Mouse (Mus musculus): ENCODE results near the gene Gm5941. TPM values are rescaled to one million over a fixed set of nuclear protein-coding genes. Genes with fewer than 3 reads are reported as not detected.
"Not testable (repeated sequence)": the region's sequence is repeated elsewhere in the genome, so short reads cannot be mapped to it uniquely, and the experiment has no call there.

The Gm5941 gene
- total RNA-seq (2021), result not detected
- long read RNA-seq, experiment 1, result 0 reads
- long read RNA-seq, experiment 2, result 0 reads

- DNase-seq (ENCODE audit: low spot score in 2 of 2), result not testable (repeated sequence)
These were observed at the start of gene Gm5941 for GRCm38 (mm10) chrX:92489649-92490048. Gene Gm5941 (plus strand): TSS chrX:92489949.

DNA sequence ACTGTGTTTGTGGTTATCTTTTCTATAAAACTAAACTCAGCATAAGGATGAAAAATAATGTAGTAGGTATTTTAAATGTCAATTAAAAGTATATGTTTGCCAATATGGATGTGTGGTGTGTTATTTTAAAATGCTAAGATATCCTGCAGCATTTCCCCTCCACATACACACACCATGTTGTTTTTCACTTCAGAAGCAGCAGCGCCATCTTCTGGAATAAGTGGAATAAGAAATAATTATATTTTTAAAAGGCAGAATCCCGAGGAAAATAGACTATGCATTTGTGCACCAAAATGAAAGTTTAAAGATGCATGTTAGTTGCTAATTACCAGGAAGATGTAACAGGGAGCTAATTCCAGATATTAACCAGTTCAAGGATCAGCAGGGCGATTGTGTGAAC, 29.3 kb upstream of the Gm5941 start:
- DNase-seq (ENCODE audit: low spot score in 2 of 2), result no peak

GRCm38 (mm10) chrX:92464773-92465172, 25.0 kb upstream of the Gm5941 start:
- DNase-seq (ENCODE audit: low spot score in 2 of 2), result no peak

GRCm38 (mm10) chrX:92498254-92498653, 8.5 kb downstream of the Gm5941 start:
- DNase-seq (ENCODE audit: low spot score in 2 of 2), result no peak

DNA sequence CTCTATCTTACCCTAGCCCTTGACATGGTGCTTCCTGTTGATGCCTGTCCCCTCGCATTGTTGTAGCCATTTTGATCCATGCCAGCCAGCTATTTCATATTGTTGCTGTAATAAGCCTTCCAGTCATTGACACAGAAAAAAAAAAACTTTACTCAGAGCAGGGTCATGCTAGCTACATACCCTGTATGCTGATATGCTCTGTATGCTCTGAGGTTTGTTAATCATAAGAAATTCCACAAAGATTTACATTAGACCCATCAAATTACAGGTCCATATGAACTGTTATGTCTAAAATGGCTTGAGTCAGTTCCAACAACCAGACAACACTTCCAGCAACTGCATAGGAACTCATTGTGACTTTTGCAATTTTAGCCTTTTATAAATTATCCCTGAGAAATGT, 38.1 kb downstream of the Gm5941 start:
- DNase-seq (ENCODE audit: low spot score in 2 of 2), result no peak

Other genes starting within 250 kb of the Gm5941 start
- gene Mageb18, start 109.6 kb downstream of the Gm5941 start, total RNA-seq (2021), result under 1 TPM in 1 of 2 experiments, not detected in 1; 0.17 TPM